Mouse (Mus musculus) C2C12 (cell line): ENCODE results near the gene Plin4.

Experiments
- CTCF ChIP-seq: IDR thresholded peaks from one replicate; pipeline ENCODE4 v1.5.1; 2011; ENCODE audit not compliant: control insufficient read depth, insufficient read depth, insufficient read length
- MYOD1 ChIP-seq: IDR thresholded peaks from one replicate; pipeline ENCODE4 v1.6.1; 2011; ENCODE audit warnings: low read depth; ENCODE audit not compliant: control insufficient read depth, insufficient read length
- USF1 ChIP-seq: IDR thresholded peaks from one replicate; pipeline ENCODE4 v1.6.1; 2011; ENCODE audit warnings: low read depth, mild to moderate bottlenecking, control low read depth, moderate library complexity

DNA sequence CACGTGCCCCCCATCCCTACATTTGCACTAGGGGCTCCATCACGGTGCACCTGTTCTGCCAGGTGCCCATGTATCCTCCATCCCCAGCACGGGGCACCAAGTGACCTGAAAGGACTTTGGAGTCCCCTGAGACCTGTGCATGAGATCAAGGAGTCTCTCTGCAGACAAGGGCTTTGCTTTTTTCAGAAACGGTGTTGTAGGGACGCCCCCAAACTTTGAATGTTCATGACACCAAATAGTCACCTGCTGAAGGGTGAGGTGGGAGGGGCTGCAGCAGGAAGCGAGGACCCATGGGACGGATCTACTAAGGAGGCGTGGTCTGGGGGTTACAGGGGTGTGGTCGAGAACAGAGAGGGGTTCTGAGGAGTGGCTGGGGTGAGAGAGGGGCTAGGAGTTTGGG, 38.7 kb upstream of the Plin4 start:
- TF ChIP-seq USF1 (no peak), CTCF (no peak), MYOD1 (no peak)
